Mouse (Mus musculus): ENCODE results near the gene Abcf3.

- TF ChIP-seq POLR2A (IDR thresholded peaks at IDR 0.05; ENCODE audit: insufficient read length, low read depth), result no peak
- no peak for TF ChIP-seq E2F4 (IDR thresholded peaks at IDR 0.05; ENCODE audit: insufficient read depth)
- TF ChIP-seq CEBPB (IDR thresholded peaks at IDR 0.05; ENCODE audit: insufficient read depth, poor library complexity, severe bottlenecking), result no peak
- TF ChIP-seq USF1 (IDR thresholded peaks at IDR 0.05; ENCODE audit: low read depth), result no peak
- TF ChIP-seq REST (IDR thresholded peaks at IDR 0.05; ENCODE audit: insufficient read depth, insufficient read length), result no peak
- TF ChIP-seq MAX (IDR thresholded peaks at IDR 0.05; ENCODE audit: low read depth), result no peak
These were observed 39.0 kb upstream of the Abcf3 start for GRCm38 (mm10) chr16:20509349-20509748.
